Mouse (Mus musculus): ENCODE measurements around the gene Dgat2.

Dgat2 gene

GRCm38 (mm10) chr7:99182432-99183172 is at the start of gene Dgat2:
Gene Dgat2, minus strand, starts transcription at chr7:99182719.
- peak; percentile 93 for DNase-seq

DNA sequence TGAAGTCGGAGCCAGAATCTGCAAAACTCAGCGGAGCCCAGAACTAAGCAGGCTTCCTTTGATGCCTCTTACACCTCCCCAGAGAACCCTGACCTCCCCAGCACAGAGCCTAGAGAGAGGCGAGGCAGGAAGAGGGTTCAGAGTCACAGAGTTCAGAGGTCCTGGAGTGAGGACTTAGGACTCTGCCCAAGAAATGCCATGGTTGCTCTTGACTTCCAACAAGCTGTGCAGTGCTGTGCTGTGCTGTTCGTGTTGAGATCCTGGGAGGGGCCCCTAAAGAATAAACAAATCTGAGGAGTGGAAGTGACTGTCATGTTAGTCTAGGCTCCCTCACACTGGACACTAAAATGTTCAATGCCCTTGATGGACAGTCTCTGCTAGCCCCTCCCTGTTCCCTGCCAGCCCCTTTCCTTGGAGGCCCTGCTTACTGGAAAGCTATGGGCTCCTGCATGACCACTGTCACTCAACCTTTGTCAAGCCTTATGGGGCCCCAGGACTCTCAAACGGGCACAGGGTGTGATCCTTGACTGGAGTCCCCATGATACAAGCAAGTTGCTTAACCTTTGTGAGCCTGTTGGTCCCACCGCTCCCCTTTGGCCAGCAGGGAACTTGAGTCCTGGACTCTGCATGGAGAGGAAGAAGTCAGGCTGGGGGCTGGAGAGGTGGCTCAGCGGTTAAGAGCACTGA is 47.7 kb upstream of the Dgat2 start:
- peak in 1 of 2 experiments; percentile 27 for DNase-seq

DNA sequence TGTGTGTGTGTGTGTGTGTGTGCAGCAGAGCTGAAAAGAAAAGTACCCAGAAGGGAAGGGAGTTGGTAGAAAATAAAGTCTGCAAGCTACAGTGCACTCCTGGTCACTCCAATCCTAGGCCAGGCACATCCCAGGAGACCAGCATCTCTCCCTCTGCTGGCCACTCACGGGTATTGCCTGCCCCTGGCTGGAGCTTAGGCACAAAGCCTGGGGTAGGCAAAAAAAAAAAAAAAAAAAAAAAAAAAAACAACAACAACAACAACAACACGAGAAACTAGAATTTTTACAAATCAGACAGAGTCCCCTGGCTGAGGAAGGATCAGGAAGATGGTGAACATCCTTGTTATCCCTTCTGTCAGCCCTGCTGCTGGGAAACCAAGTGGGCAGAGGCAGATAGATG is 46.9 kb upstream of the Dgat2 start:
- DNase-seq = peak; percentile 60 to 66

- DNase-seq = peak in 1 of 2 experiments; percentile 17
Measured at GRCm38 (mm10) chr7:99228825-99229224, 46.3 kb upstream of the Dgat2 start.

GRCm38 (mm10) chr7:99227267-99227666 is 44.7 kb upstream of the Dgat2 start:
- peak in 1 of 2 experiments; percentile 21 for DNase-seq

DNA sequence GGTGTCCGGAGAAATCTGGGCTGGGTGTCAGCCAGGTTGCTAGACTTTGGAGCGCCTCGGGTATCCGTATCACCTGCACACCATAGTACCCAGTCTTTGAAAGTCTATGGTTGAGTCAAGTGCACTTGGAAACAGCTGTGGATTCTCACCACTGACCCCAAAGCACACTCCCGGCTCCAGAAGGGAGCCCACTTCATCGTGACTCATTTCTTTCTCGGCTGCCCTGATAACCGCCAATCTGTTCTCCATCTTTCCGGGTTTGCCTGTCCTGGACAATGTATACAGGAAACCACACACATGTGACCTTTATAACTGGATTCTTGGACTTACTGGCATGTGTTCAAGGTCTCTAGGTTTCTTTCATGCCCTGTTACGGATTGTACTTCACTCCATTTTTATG is 44.1 kb upstream of the Dgat2 start:
- DNase-seq = no peak

DNA sequence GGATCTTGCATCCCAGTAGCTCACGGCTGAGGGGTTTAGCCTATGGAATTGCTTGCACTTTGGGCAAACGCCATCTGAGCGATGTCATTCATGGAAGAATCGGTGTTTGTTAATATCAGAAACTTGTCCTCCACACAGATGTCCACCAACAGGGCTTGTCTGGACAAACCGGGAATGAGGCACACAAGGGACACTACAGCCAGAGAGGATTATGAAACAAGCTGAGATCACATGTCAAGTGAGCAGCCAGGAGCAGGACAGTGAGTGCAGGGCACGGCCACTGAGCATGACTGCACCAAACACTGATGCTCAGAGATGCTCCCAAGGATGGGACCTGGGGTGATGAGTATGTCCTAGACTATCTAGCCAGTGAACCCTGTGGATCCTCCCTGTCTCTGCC is 42.9 kb upstream of the Dgat2 start:
- no peak for DNase-seq

DNA sequence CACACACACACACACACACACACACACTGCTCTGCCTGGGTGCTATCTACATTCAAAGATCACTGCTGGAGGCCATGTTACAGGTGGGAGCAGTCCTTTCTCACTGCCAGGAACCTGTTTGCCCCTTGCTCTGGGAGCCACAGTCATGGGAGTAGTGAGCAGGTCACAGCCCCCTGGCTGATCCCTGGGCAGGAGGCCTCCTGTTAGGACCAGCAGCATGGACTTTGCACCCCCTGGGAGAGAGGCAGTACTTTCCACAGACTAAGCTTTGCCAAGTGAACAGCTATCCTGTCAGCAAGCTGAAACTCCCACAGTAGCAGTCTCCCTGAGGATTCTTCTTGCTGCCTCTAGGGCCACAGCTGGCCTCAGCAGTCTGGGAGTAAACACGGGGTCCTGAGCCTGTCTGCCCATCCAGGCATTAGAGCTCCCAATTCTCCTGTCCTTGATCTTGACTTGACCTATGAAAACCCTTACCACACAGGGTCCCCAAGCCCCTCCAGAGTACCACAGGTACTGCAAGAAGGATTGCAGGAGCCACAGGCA is 42.2 kb upstream of the Dgat2 start:
- DNase-seq = no peak

- no peak for DNase-seq
Measured at GRCm38 (mm10) chr7:99224225-99224624, 41.7 kb upstream of the Dgat2 start.

DNA sequence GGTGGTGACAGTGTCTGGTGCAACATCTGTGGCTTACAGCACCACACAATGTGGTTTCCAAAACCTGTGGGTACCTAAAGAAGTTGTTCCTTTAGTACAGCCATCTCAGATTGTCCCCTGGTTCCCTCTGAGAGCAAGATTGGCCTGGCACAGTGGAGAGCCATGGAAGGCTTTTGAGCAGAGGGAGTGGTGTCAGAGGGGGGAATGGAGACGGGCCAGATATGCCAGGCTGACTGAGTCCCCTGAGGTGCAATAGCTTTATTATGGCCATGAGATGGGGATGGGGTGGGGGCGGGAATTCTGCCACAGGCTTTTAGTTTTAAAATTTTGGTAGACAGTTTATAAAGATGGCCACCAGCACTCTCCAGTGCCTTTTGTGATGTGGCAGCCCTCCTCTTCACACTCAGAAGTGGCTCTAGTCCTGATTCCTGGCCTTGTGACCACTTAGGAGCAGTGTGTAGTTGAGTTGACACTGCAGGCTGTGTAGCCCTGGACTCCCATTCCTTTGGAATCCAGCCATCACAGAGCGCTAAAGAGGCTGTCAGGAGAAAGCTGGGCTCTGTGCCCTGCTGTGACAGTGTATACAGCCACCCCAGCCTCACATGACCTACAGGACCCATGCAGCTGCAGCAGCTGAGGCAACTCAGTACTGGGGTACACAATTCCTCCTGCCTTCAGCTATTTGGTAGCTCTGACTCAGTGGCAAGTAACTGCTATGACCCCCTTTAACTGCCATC is 35.0 kb upstream of the Dgat2 start:
- peak; percentile 78 to 91 for DNase-seq

GRCm38 (mm10) chr7:99215347-99215855 is 32.9 kb upstream of the Dgat2 start:
- DNase-seq = peak; percentile 34 to 61

DNA sequence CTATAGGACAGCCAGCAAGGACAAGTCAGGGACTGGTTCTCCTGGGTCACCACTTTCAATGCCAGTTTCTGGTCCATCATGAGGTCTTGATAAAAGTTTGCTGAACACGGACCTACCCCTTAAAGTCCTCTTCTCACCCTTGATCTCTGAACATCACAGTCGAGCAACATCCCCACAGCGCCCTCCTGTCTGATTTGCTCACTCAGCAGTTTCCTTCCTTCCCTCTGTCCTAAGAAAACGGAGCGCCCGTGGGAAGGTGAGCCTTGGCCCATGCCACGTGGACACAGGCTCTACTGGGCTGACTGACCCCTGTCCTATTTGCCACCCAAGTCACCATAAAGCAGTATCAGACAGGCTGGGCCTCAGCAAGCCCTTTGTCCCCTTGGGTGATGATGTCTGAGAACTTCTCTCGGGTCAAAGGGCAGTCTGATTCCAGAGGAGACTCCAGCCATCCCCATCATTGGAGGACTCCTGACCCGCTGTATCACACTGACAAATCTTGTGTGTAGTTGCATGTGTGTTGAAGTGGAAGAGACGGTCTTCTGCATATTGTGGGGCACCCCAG is 32.2 kb upstream of the Dgat2 start:
- DNase-seq = no peak

- DNase-seq = no peak
Measured at GRCm38 (mm10) chr7:99213686-99214085, 31.2 kb upstream of the Dgat2 start.

GRCm38 (mm10) chr7:99213056-99213455 is 30.5 kb upstream of the Dgat2 start:
- no peak for DNase-seq

DNA sequence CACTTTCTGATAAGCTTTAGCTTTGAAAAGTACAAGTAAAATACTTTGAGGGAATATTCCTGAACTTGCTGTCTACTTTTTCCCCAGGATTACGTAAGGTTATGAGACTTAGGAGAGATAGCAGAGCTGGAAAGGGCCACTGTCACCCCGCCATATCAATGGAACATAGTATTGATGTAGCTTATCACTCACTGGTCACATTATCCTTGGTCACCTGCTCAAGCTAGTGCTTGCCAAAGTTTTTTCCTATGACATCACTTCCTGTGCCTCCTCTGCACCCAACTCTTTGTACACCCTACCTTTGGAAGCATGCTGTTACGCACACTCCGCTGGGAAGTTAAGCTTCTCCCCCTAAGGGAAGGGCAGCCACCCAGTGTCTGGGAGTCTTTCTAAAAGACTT is 26.2 kb upstream of the Dgat2 start:
- no peak for DNase-seq

DNA sequence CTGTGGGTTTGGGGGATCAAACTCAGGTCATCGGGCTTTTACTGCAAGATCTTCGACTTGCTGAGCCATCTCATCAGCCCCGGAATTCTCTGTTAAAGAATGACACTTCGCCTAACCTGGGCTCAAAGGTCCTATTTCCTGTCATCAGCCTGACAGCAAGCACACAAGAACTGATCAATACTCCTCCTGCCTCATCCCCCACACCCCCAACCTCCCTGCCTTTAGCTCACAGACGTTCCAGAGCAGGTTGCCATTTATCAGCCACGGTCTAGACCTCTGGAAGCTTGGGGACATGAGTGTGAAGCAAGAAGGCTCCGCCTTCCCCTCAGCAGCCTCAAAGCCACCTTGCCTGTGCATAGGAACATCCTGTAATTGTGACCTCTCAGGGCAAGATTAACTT is 23.8 kb upstream of the Dgat2 start:
- DNase-seq = no peak

- no peak for DNase-seq
Measured at GRCm38 (mm10) chr7:99202163-99202562, 19.6 kb upstream of the Dgat2 start.

DNA sequence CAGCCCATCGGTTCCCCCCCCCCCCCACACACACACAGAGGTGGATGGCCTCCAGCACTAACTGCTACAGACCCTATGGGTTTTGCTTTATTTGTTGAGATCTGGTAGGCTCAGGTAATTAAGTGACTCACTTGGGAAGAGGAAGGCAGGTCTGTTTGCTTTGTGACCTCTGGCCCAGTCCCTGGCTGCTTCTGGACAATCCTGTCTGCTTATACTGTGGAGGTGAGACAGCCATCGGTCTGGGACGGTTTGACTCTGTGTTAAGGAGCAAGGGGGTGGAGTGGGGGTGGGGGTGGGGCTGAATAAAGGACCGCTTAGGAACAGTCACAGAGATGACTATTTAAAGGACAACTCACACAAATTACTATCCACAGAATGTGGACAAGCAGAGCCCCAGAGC is 17.8 kb upstream of the Dgat2 start:
- DNase-seq = no peak

GRCm38 (mm10) chr7:99199451-99200175 is 17.1 kb upstream of the Dgat2 start:
- no peak for DNase-seq

- no peak for DNase-seq
Measured at GRCm38 (mm10) chr7:99198811-99199210, 16.3 kb upstream of the Dgat2 start.

- DNase-seq = no peak
Measured at GRCm38 (mm10) chr7:99194511-99194910, 12.0 kb upstream of the Dgat2 start.

GRCm38 (mm10) chr7:99193926-99194325 is 11.4 kb upstream of the Dgat2 start:
- DNase-seq = no peak
